Mouse (Mus musculus): ENCODE data around the gene Hist1h2bc.

Gene Hist1h2bc

GRCm38 (mm10) chr13:23729706-23730105 is 45.7 kb downstream of the Hist1h2bc start:
- in situ Hi-C loops (cut with MboI, MseI), result loop anchor here in 1 of 2 experiments (5.0 kb wide), 2 partner anchors 37 to 97 kb away; no protein-coding TSS in a partner anchor

GRCm38 (mm10) chr13:23730479-23730878 is 46.5 kb downstream of the Hist1h2bc start:
- in situ Hi-C loops (cut with MboI, MseI), result loop anchor here in 1 of 2 experiments (5.0 kb wide), 1 partner anchor 38 kb away; no protein-coding TSS in a partner anchor

GRCm38 (mm10) chr13:23732156-23732804 is 48.3 kb downstream of the Hist1h2bc start:
- in situ Hi-C loops (cut with MboI, MseI), result loop anchor here in 1 of 2 experiments (5.0 kb wide), 1 partner anchor 40 kb away; no protein-coding TSS in a partner anchor

- in situ Hi-C loops (cut with MboI, MseI), result loop anchor here in 1 of 2 experiments (5.0 kb wide), 2 partner anchors 35 to 110 kb away; no protein-coding TSS in a partner anchor
Measured at GRCm38 (mm10) chr13:23737091-23737490, 53.1 kb downstream of the Hist1h2bc start.

- in situ Hi-C loops (cut with MboI, MseI), result loop anchor here in 1 of 2 experiments (5.0 kb wide), 2 partner anchors 36 to 111 kb away; no protein-coding TSS in a partner anchor
Measured at GRCm38 (mm10) chr13:23738041-23738440, 54.0 kb downstream of the Hist1h2bc start.

- in situ Hi-C loops (cut with MboI, MseI), result loop anchor here in 1 of 2 experiments (5.0 kb wide), 2 partner anchors 36 to 111 kb away; no protein-coding TSS in a partner anchor
Measured at GRCm38 (mm10) chr13:23738677-23739068, 54.7 kb downstream of the Hist1h2bc start, which contains the start of gene Hist1h1c. Gene Hist1h1c, plus strand, starts transcription at chr13:23738808.

- in situ Hi-C loops (cut with MboI, MseI), result loop anchor here in 1 of 2 experiments (5.0 kb wide), 2 partner anchors 37 to 112 kb away; no protein-coding TSS in a partner anchor
Measured at GRCm38 (mm10) chr13:23739069-23739921, 55.3 kb downstream of the Hist1h2bc start.

GRCm38 (mm10) chr13:23739922-23740252 is 55.9 kb downstream of the Hist1h2bc start:
- in situ Hi-C loops (cut with MboI, MseI), result loop anchor here in 1 of 2 experiments (5.0 kb wide), 2 partner anchors 38 to 113 kb away; no protein-coding TSS in a partner anchor

GRCm38 (mm10) chr13:23740256-23740840 is 56.3 kb downstream of the Hist1h2bc start:
- in situ Hi-C loops (cut with MboI, MseI), result no loop called here

GRCm38 (mm10) chr13:23740910-23741309 is 56.9 kb downstream of the Hist1h2bc start:
- in situ Hi-C loops (cut with MboI, MseI), result no loop called here

GRCm38 (mm10) chr13:23742007-23742406 is 58.0 kb downstream of the Hist1h2bc start:
- in situ Hi-C loops (cut with MboI, MseI), result no loop called here

All from T-helper 17 cell (primary cell).